Mouse (Mus musculus) limb, embryonic 11.5 days (tissue): Measurements from ENCODE around the gene Pts. TPM values are rescaled to one million over a fixed set of nuclear protein-coding genes. Genes with fewer than 3 reads are reported as not detected.

Source experiments
- ATAC-seq: fragments of 200-750 bp; cut with Nextera tagmentation; 2 replicates; pipeline ENCODE4 v1.8.0; 2017; ENCODE audit warnings: low read depth; ENCODE audit not compliant: insufficient number of reproducible peaks, low FRiP score, low TSS enrichment
- DNase-seq: peaks from one replicate; pipeline ENCODE4 v3.0.0-alpha.2; 2015; ENCODE audit warnings: low spot score
- H3K27ac ChIP-seq: fragments of 300-500 bp; sonication (generic); replicated peaks from 2 replicates; pipeline ENCODE4 v1.5.1; 2014; ENCODE audit warnings: low read depth, mild to moderate bottlenecking, low read length
- H3K27me3 ChIP-seq: fragments of 300-500 bp; sonication (generic); 2 replicates; pipeline ENCODE4 v1.6.1; 2014; ENCODE audit warnings: mild to moderate bottlenecking, low read length, mixed read lengths; ENCODE audit not compliant: control insufficient read depth, insufficient read depth
- H3K36me3 ChIP-seq: fragments of 300-500 bp; sonication (generic); 2 replicates; pipeline ENCODE4 v1.6.1; 2014; ENCODE audit warnings: mild to moderate bottlenecking, low read length, moderate library complexity, mixed read lengths; ENCODE audit not compliant: control insufficient read depth, insufficient read depth
- H3K4me1 ChIP-seq: fragments of 300-500 bp; sonication (generic); 2 replicates; pipeline ENCODE4 v1.6.1; 2014; ENCODE audit warnings: low read length, mixed read lengths; ENCODE audit not compliant: control insufficient read depth, insufficient read depth
- H3K4me2 ChIP-seq: fragments of 300-500 bp; sonication (generic); 2 replicates; pipeline ENCODE4 v1.6.1; 2014; ENCODE audit warnings: low read depth, mild to moderate bottlenecking, moderate library complexity; ENCODE audit not compliant: severe bottlenecking
- H3K4me3 ChIP-seq: fragments of 300-500 bp; sonication (generic); 2 replicates; pipeline ENCODE4 v1.5.1; 2014; ENCODE audit warnings: low read depth, low read length
- H3K9ac ChIP-seq: fragments of 300-500 bp; sonication (generic); 2 replicates; pipeline ENCODE4 v1.6.1; 2014; ENCODE audit warnings: mild to moderate bottlenecking, low read length
- H3K9me3 ChIP-seq: fragments of 300-500 bp; sonication (generic); 2 replicates; pipeline ENCODE4 v1.6.1; 2016; ENCODE audit warnings: low read length; ENCODE audit not compliant: control insufficient read depth
- WGBS: fragments of 180-500 bp; shearing (Covaris S2); extraction: QIAGEN DNeasy Blood & Tissue Kit; methylation state at CpG from one replicate; pipeline ENCODE4 v1.1.7; 2014; 5-methylcytosine and 5-hydroxymethylcytosine counted together
- polyA plus RNA-seq: library from polyadenylated mRNA; unstranded; fragments of >200 nt; fragmentation: Nextera tagmentation; extraction: Ambion mirVana; gene quantifications from 2 replicates; pipeline ENCODE4 v1.2.1, GENCODE M21; 2014

Pts gene
- polyA plus RNA-seq, 1 experiment from 2014 or later, result 55.3 TPM

DNA sequence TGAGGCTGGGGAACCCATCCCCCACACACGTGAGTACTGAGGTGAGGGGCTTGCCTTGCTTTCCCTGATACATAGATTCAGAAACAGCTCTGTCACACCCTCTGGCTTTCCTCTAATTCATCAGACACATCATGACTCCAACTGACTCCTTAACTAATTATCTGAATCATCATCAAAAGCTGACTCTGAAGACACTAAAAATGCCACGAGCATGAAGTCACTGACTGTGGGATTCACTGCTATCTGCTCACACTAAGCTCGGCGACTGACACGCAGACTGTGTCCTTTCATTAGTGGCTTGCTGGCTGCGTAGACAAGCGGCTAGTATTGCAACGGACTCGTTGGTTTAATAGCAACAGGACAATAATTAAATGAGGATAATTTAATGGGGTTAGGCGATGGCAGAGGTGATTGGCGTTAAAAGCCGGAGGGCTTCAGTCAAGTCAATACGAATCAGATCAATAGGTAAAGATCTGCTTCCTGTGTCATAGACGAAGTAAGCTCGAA lies 28.0 kb downstream of the Pts start:
- ATAC-seq (no peak), DNase-seq (no peak)
- H3K36me3 ChIP-seq, result no peaks in the 10 kb centered on the region
- WGBS, result 67% methylated on average over 15 of the region's 15 CpGs
- no peaks in the 10 kb centered on the region for H3K9me3 ChIP-seq
- H3K27ac ChIP-seq, result no peak overlapping the region
- no peaks in the 10 kb centered on the region for H3K4me1 ChIP-seq
- H3K4me3 ChIP-seq, result no peak overlapping the region
- peak overlapping the region; percentile 26; the same call in 1 of the 2 replicates for H3K4me2 ChIP-seq
- H3K9ac ChIP-seq, result no peak overlapping the region
- H3K27me3 ChIP-seq, result no peaks in the 10 kb centered on the region

DNA sequence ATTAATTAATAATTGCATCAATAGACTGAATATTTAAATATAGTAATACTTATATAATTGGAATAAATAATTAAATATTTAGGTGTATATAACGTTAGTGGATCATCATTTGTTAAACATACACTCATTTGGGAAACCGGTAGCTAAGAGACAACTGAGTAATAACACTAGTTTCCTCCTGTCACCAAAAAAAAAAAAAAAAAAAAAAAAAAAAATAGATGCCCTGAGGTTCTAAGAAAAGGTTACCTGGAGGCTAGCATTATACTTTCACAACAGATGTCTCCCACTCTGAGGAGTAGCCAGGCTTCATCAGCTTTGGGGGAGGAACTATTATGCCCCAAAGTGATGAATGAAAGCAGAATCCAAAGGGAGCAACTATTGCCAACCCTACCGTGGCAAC lies 28.7 kb downstream of the Pts start:
- no peak overlapping the region for H3K4me2 ChIP-seq
- no peak for ATAC-seq
- no peaks in the 10 kb centered on the region for H3K4me1 ChIP-seq
- no peak overlapping the region for H3K9ac ChIP-seq
- WGBS, result 87% methylated on average over 3 of the region's 3 CpGs
- no peak overlapping the region for H3K27ac ChIP-seq
- H3K9me3 ChIP-seq, result no peaks in the 10 kb centered on the region
- DNase-seq, result no peak
- no peaks in the 10 kb centered on the region for H3K36me3 ChIP-seq
- no peak overlapping the region for H3K4me3 ChIP-seq
- H3K27me3 ChIP-seq, result no peaks in the 10 kb centered on the region

DNA sequence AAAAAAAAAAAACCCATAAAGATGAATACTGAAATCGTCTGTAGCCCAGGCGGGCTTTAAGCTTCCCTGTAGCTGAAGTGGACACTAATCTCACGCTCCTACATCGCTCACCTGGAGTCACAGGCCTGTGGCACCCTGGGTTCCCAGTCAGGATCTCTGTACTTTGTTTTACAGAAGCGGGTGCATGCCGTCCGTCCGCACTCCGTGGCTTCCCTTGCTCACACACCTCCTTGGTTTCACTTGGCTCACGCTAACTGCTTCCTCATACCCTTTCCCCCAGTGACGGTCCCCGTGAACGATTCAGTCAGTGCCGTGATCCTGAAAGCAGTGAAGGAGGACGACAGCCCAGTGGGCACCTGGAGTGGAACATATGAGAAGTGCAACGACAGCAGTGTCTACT lies 29.7 kb downstream of the Pts start:
- DNase-seq (no peak), ATAC-seq (no peak)
- H3K27me3 ChIP-seq, result no peaks in the 10 kb centered on the region
- no peak overlapping the region for H3K9ac ChIP-seq
- no peak overlapping the region for H3K4me2 ChIP-seq
- no peak overlapping the region for H3K4me3 ChIP-seq
- H3K9me3 ChIP-seq, result no peaks in the 10 kb centered on the region
- no peaks in the 10 kb centered on the region for H3K36me3 ChIP-seq
- no peaks in the 10 kb centered on the region for H3K4me1 ChIP-seq
- 89% methylated on average over 16 of the region's 16 CpGs for WGBS
- no peak overlapping the region for H3K27ac ChIP-seq

DNA sequence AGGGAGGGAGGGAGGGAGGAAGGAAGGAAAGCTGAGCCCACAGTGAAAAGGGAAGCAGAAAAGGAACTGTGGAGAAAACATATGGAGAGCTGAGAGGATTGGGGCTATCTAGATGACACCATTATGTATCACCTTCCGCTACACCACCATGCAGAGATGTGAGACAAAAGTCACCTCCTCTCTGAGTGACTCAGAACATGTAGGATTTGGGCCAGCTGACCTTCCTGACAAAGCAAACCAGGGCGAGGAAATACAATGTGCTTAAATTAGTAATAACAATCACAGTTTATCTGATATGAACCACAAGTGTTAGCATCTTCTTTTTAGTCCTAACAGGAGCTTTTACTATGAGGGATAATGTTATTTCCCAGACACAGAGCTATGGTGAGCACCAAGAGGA lies 31.0 kb downstream of the Pts start:
- DNase-seq, result no peak
- no peak for ATAC-seq
- H3K27me3 ChIP-seq, result no peaks in the 10 kb centered on the region
- H3K4me2 ChIP-seq, result no peak overlapping the region
- 86% methylated on average over 2 of the region's 2 CpGs for WGBS
- H3K27ac ChIP-seq, result no peak overlapping the region
- H3K9me3 ChIP-seq, result no peaks in the 10 kb centered on the region
- no peaks in the 10 kb centered on the region for H3K36me3 ChIP-seq
- no peaks in the 10 kb centered on the region for H3K4me1 ChIP-seq
- no peak overlapping the region for H3K4me3 ChIP-seq
- H3K9ac ChIP-seq, result no peak overlapping the region

DNA sequence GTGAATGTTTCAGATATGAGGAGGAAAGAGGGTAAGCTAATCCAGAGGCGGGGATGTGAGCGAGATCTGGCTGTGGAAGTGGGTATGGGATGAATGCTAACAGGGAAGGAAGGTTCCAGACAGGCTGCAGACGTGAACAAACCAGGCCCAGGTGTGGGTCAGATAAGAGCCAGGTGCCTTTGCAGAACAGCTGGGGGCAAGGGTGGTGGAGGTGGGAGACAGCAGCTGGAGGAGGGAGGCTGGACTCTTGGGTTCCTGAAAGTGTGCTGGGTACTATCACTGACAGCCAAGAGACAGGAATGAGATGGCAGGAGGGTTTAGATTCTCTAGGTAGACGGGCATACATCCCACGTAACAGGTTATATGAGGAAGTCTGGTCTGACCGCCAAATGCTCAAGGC lies 31.4 kb downstream of the Pts start:
- Histone ChIP-seq H3K27ac (no peak overlapping the region), H3K4me2 (no peak overlapping the region), H3K4me3 (no peak overlapping the region), H3K4me1 (no peaks in the 10 kb centered on the region), H3K36me3 (no peaks in the 10 kb centered on the region), H3K9me3 (no peaks in the 10 kb centered on the region), H3K9ac (no peak overlapping the region), H3K27me3 (no peaks in the 10 kb centered on the region)
- WGBS, result 67% methylated on average over 6 of the region's 6 CpGs
- ATAC-seq (no peak), DNase-seq (no peak)

DNA sequence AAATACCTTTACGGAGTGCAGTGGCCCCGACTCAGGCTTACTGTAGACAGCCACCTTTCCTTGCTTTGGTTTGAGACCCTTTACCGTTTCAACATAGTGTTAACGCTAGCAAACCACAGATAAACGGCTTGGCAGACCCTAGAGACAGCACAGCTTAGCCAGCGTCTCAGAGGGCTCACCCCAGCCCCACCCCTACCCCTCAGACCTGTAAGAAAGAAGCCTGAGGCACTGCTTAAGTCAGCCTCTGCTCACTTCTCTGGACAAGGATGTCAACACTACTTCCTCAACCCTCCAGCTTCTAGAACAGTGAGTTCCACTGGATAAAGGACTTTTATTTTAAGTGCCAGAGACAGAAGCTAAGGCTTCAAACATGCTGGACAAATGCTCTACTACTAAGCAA lies 32.0 kb downstream of the Pts start:
- 25% methylated on average over 6 of the region's 6 CpGs for WGBS
- Histone ChIP-seq H3K4me2 (no peak overlapping the region), H3K36me3 (no peaks in the 10 kb centered on the region), H3K27me3 (no peaks in the 10 kb centered on the region), H3K9ac (no peak overlapping the region), H3K4me3 (no peak overlapping the region), H3K27ac (no peak overlapping the region), H3K9me3 (no peaks in the 10 kb centered on the region), H3K4me1 (no peaks in the 10 kb centered on the region)
- DNase-seq (no peak), ATAC-seq (no peak)

DNA sequence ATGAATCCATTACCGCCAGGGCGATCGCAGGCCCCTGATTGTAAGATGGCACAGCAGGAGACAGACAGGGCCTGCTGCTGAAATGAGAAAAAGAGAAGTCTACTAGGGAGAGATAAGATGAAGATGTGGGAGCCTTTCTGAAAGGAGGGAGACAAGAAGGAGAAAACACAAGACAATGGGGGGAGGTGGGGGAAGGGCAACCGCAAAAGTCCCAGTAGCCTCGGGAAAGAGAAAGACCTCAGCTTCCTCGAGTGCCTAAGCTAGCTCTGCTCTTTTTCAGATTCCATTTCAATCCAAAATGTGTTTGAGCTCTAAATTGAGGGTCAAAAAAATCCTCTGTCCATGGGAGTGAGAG lies 32.4 kb downstream of the Pts start:
- WGBS, result 54% methylated on average over 6 of the region's 6 CpGs
- Histone ChIP-seq H3K36me3 (no peaks in the 10 kb centered on the region), H3K27me3 (no peaks in the 10 kb centered on the region), H3K4me3 (no peak overlapping the region), H3K27ac (no peak overlapping the region), H3K9me3 (no peaks in the 10 kb centered on the region), H3K4me1 (no peaks in the 10 kb centered on the region), H3K4me2 (no peak overlapping the region), H3K9ac (no peak overlapping the region)
- DNase-seq, result no peak
- ATAC-seq, result no peak

DNA sequence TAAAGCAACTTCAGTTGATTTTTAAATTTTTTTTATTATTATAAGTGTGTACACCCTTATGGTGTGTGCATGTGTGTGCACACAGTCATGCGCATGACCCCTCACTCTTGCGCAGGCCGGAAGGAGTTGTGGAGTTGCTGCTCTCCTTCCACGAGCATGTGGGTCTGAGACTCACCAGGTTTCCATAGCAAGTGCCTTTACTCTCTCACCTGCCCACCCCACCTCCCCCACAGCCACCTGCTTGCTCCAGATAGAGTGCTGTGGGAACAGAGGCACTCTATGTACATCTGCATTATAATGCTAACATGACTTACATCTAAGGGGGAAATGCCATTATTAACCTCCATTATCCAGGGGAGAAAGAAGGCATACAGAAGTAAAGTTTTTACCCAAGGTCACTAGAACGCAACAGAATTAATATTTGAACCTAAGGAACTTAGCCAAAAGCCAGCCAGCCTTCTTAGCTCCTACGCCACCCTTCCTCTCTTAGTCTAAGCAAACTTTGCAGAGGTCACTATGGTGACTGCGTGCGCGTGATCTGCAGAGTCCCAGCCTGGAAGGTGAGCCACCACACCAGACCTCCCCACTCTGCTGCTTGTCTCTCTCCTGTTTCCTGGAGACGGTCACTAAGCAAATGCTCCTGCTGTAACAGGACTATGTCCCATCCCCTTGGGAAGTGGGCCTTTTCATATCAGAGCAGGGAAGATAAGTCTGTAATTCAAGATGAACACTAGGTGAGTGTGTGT lies 32.9 kb downstream of the Pts start:
- no peak overlapping the region for H3K27ac ChIP-seq
- no peaks in the 10 kb centered on the region for H3K9me3 ChIP-seq
- no peaks in the 10 kb centered on the region for H3K4me1 ChIP-seq
- no peak overlapping the region for H3K4me2 ChIP-seq
- H3K36me3 ChIP-seq, result no peaks in the 10 kb centered on the region
- H3K4me3 ChIP-seq, result no peak overlapping the region
- H3K27me3 ChIP-seq, result no peaks in the 10 kb centered on the region
- ATAC-seq (no peak), DNase-seq (no peak)
- WGBS, result 79% methylated on average over 10 of the region's 10 CpGs
- no peak overlapping the region for H3K9ac ChIP-seq

DNA sequence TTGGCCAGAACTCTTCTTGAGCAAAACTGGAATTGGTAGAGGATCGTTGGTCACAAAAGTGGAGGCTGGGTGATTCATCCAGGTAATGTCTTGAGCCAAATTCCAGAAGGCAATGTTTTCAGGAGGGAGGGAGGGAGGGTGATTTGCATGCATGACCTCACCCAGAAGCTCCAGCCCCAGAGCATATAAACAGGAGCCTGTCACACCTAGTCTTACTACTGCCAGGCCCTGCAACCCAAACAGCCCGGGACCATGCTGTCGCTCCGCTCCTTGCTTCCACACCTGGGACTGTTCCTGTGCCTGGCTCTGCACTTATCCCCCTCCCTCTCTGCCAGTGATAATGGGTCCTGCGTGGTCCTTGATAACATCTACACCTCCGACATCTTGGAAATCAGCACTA lies 34.2 kb downstream of the Pts start, which contains the start of gene Plet1:
TSS of gene Plet1 (plus strand) at position 215 of the 400 bp plus-strand sequence.
- Histone ChIP-seq H3K27ac (no peak within 1 kb of the TSS), H3K36me3 (no peaks in the 10 kb centered on the region), H3K4me2 (no peak within 1 kb of the TSS), H3K4me3 (no peak within 1 kb of the TSS), H3K9me3 (no peaks in the 10 kb centered on the region), H3K9ac (no peak within 1 kb of the TSS), H3K27me3 (no peaks in the 10 kb centered on the region), H3K4me1 (no peaks in the 10 kb centered on the region)
- ATAC-seq (no peak), DNase-seq (no peak)
- 82% methylated on average over 6 of the region's 6 CpGs for WGBS
